Mouse (Mus musculus) urinary bladder, adult 2 months (tissue): ENCODE measurements around the gene Baz1a. TPM values are rescaled to one million over a fixed set of nuclear protein-coding genes. Genes with fewer than 3 reads are reported as not detected.
"Not testable (repeated sequence)": the region's sequence is repeated elsewhere in the genome, so short reads cannot be mapped to it uniquely, and the experiment has no call there.

Experiments used
- DNase-seq: peaks from one replicate; pipeline ENCODE4 v3.0.0; 2022; ENCODE audit warnings: low spot score
- polyA plus RNA-seq: library from polyadenylated mRNA; depleted of rRNA; stranded (reverse); fragments of >200 nt; gene quantifications from 2 replicates; pipeline ENCODE4 v1.2.3, GENCODE M21; 2012

The Baz1a gene
- polyA plus RNA-seq, 1 experiment: 9.8 TPM

- DNase-seq: no peak
These were observed 33.2 kb downstream of the Baz1a start for GRCm38 (mm10) chr12:54980939-54981338.

GRCm38 (mm10) chr12:54980532-54980931 lies 33.6 kb downstream of the Baz1a start:
- no peak for DNase-seq

GRCm38 (mm10) chr12:54969033-54969432 lies 45.1 kb downstream of the Baz1a start:
- DNase-seq: no peak

- no peak for DNase-seq
These were observed 48.5 kb downstream of the Baz1a start for GRCm38 (mm10) chr12:54965532-54966160.

- no peak for DNase-seq
These were observed 54.6 kb downstream of the Baz1a start for GRCm38 (mm10) chr12:54959569-54959968.

GRCm38 (mm10) chr12:54956974-54957373 lies 57.2 kb downstream of the Baz1a start:
- DNase-seq: no peak

- no peak for DNase-seq
These were observed 57.7 kb downstream of the Baz1a start for GRCm38 (mm10) chr12:54956457-54956856.

- DNase-seq: no peak
These were observed 68.0 kb downstream of the Baz1a start for GRCm38 (mm10) chr12:54946116-54946515.

GRCm38 (mm10) chr12:54942586-54943157 lies 71.5 kb downstream of the Baz1a start:
- not testable (repeated sequence) for DNase-seq

GRCm38 (mm10) chr12:54937581-54938343 lies 76.4 kb downstream of the Baz1a start:
- not testable (repeated sequence) for DNase-seq

- no peak for DNase-seq
These were observed 103.8 kb downstream of the Baz1a start for GRCm38 (mm10) chr12:54910387-54910786.

GRCm38 (mm10) chr12:54892559-54892958 lies 121.6 kb downstream of the Baz1a start:
- not testable (repeated sequence) for DNase-seq

- no peak for DNase-seq
These were observed 123.7 kb downstream of the Baz1a start for GRCm38 (mm10) chr12:54890426-54890825.

- DNase-seq: no peak
These were observed 126.5 kb downstream of the Baz1a start for GRCm38 (mm10) chr12:54887580-54888127.

- no peak for DNase-seq
These were observed 134.5 kb downstream of the Baz1a start for GRCm38 (mm10) chr12:54879630-54880029.

GRCm38 (mm10) chr12:54879211-54879610 lies 134.9 kb downstream of the Baz1a start:
- no peak for DNase-seq

- DNase-seq: no peak
These were observed 136.3 kb downstream of the Baz1a start for GRCm38 (mm10) chr12:54877875-54878274.

- no peak for DNase-seq
These were observed 137.3 kb downstream of the Baz1a start for GRCm38 (mm10) chr12:54876879-54877278.

GRCm38 (mm10) chr12:54874711-54875110 lies 139.4 kb downstream of the Baz1a start:
- no peak for DNase-seq

GRCm38 (mm10) chr12:54862606-54863535 lies 151.3 kb downstream of the Baz1a start, which contains the start of gene Cfl2:
Cfl2 (minus strand) TSS chr12:54862877.
- DNase-seq: peak; percentile 80

GRCm38 (mm10) chr12:54861991-54862605 lies 152.1 kb downstream of the Baz1a start:
- DNase-seq: no peak
